Mouse (Mus musculus): ENCODE data around the gene Msx1. TPM values are rescaled to one million over a fixed set of nuclear protein-coding genes. Genes with fewer than 3 reads are reported as not detected.
A peak's percentile ranks its signal among the peaks of the same experiment; 100 is the strongest.
"Not testable (repeated sequence)": the region's sequence is repeated elsewhere in the genome, so short reads cannot be mapped to it uniquely, and the experiment has no call there.

Msx1 gene
- polyA plus RNA-seq, 1 experiment from 2014 or later = 20.7 TPM

DNA sequence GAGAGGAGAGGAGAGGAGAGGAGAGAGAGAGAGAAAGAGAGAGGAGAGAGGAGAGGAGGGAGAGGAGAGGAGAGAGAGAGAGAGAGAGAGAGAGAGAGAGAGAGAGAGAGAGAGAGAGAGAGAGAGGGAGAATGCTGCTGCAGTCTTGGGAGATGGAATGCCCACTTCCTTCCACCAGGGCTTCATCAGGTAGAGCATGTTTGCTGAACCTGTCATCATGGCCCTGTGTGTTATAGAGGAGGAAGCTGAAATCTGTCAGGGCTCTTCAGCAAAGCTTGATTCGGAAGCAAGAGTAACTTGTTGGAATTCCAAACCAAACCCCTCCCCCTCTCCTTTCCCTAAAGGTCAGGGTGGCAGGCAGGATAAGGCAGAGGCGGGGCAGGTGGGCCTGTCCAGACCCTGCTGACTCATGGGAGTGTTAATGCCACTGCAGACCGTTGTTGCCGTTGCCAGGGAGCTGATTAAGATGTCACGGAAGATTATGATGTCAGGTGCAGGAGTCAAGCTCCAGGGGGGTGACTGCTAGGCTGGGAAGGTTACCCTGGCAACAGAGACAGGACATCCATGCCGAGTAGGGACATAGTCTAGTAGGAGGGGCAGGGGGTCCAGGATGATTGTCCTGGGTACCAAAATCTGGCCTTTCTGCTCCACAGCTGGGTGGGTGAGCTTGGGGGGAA is 11.3 kb upstream of the Msx1 start:
- H3K4me2 ChIP-seq (replicated peaks) = no peak overlapping the region
- H3K4me3 ChIP-seq = no peak overlapping the region
- no peak for ATAC-seq (replicated peaks)
- no peak overlapping the region for H3K9ac ChIP-seq (replicated peaks)
- peaks cover 81% of the 10 kb centered on the region for H3K27me3 ChIP-seq
- 0% methylated on average over 6 of the region's 6 CpGs for WGBS
- no peak overlapping the region for H3K27ac ChIP-seq (replicated peaks)
- no peaks in the 10 kb centered on the region for H3K36me3 ChIP-seq
- 0 out of 2 replicates have a peak, but pooled peaks cover 3% of the 10 kb centered on the region for H3K4me1 ChIP-seq
- H3K9me3 ChIP-seq = no peaks in the 10 kb centered on the region

DNA sequence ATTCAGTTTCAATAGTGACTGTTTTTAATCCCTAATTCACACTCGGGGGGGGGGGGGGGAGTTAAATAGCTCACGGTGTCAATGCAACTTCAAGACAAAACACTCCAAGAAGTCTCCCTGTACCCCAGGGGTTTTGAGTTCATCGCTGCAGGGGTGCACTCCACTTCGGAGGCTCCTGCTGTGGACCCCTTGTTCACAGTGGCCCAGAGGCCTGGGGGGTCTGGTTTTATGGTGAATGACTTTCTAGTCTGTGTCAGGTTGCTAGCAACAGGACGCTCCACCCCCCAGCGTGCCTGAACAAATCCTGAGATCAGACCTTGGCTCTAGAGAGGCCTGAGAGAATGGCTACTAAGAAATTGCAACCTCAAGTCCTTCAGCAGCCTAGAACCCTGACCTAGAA is 8.4 kb upstream of the Msx1 start:
- no peak overlapping the region for H3K4me2 ChIP-seq (replicated peaks)
- peaks cover 93% of the 10 kb centered on the region for H3K27me3 ChIP-seq
- H3K27ac ChIP-seq (replicated peaks) = no peak overlapping the region
- peaks cover 8% of the 10 kb centered on the region; the same call in 1 of the 2 replicates for H3K4me1 ChIP-seq
- 3% methylated on average over 6 of the region's 6 CpGs for WGBS
- H3K4me3 ChIP-seq = no peak overlapping the region
- H3K36me3 ChIP-seq = no peaks in the 10 kb centered on the region
- H3K9me3 ChIP-seq = peaks cover 5% of the 10 kb centered on the region; the same call in 1 of the 2 replicates
- no peak overlapping the region for H3K9ac ChIP-seq (replicated peaks)
- no peak for ATAC-seq (replicated peaks)

DNA sequence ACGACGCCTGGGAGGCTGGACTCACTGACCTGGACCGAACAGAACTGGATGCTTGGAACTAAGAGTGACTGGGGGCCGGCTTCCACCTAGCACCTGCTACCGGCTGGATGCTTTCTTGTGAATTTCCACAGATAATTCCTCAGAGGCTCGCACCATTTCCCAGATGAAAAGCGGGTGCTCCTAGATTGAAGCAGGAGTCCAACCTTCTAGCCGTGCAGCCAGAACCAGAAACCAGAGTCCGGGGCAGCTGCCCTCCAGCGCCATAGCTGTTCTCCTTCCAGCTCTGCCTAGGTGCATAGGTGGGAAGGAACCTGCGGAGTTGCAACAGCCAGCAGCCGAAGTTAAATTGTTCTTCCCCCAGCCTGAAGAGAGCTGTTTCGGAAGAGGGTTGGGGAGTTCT is 7.6 kb upstream of the Msx1 start:
- no peaks in the 10 kb centered on the region for H3K36me3 ChIP-seq
- H3K27me3 ChIP-seq = peaks cover 93% of the 10 kb centered on the region
- 12% methylated on average over 13 of the region's 13 CpGs for WGBS
- H3K4me3 ChIP-seq = no peak overlapping the region
- H3K9me3 ChIP-seq = peaks cover 5% of the 10 kb centered on the region; the same call in 1 of the 2 replicates
- ATAC-seq (replicated peaks) = no peak
- no peak overlapping the region for H3K9ac ChIP-seq (replicated peaks)
- peaks cover 13% of the 10 kb centered on the region for H3K4me1 ChIP-seq
- H3K27ac ChIP-seq (replicated peaks) = no peak overlapping the region
- no peak overlapping the region for H3K4me2 ChIP-seq (replicated peaks)

DNA sequence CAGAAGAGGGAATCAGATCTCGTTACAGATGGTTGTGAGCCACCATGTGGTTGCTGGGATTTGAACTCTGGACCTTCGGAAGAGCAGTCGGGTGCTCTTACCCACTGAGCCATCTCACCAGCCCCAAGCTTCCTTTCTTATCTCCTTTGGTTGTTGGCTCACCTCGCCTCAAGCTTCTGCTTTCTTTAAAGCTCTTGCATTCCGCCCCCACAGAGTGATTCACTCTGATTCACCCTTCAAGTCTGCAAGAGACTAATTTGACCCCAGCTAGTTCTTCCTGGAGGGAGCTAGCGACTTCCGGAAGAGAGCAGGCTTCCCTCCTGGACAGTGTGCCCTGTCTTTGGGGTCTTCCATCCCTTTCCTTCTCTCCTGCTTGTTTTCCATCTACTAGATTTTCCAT is 6.1 kb upstream of the Msx1 start:
- H3K27me3 ChIP-seq = peaks cover 93% of the 10 kb centered on the region
- H3K27ac ChIP-seq (replicated peaks); H3K36me3 ChIP-seq; H3K9me3 ChIP-seq; H3K4me2 ChIP-seq (replicated peaks); ATAC-seq (replicated peaks); H3K4me3 ChIP-seq; H3K9ac ChIP-seq (replicated peaks): not testable (repeated sequence)
- H3K4me1 ChIP-seq = peaks cover 17% of the 10 kb centered on the region
- WGBS = 5% methylated on average over 6 of the region's 7 CpGs

DNA sequence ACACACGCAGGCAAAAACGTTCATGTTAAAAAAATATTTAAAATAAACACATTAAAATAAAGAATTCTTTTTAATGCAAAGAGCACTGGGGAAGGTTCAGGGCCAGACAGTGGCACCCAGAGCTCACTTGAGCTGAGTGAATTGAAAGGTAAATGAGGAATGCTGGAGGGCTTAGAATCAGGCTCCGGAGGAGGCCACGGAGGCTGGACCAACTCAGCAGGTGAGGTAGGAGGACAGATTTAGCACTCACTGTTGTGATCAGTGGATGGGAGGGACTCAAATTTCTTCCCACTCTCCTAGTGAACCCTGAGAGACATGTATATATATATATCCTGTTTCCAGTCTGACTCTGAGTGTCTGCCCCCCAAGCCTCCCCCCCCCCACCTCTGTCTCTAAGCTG is 5.5 kb upstream of the Msx1 start:
- Histone ChIP-seq H3K9ac (replicated peaks) (no peak overlapping the region), H3K36me3 (no peaks in the 10 kb centered on the region), H3K27me3 (peaks cover 95% of the 10 kb centered on the region), H3K4me2 (replicated peaks) (no peak overlapping the region), H3K4me3 (no peak overlapping the region), H3K27ac (replicated peaks) (no peak overlapping the region), H3K4me1 (peaks cover 17% of the 10 kb centered on the region), H3K9me3 (peaks cover 5% of the 10 kb centered on the region; the same call in 1 of the 2 replicates)
- 3% methylated on average over 4 of the region's 4 CpGs for WGBS
- no peak for ATAC-seq (replicated peaks)

DNA sequence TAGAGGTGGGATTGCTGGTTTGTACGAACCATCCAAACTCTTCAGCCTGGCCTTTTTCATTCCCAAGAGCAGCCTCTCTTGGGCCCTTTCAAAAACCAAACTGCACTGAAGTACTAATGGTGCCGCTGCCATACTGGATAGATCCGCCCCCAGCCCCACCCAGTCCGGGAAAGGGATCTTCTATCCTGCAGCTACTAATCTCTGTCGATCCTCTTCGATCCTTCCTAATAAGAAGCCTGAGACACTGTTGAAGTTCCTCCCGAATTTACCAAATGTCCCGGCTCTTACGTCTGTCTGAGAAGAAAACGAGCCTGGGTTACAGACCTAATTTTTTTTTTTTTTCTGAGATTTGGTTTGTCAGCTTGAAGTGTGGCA is 4.9 kb upstream of the Msx1 start:
- Histone ChIP-seq H3K4me2 (replicated peaks) (no peak overlapping the region), H3K27ac (replicated peaks) (no peak overlapping the region), H3K36me3 (no peaks in the 10 kb centered on the region), H3K9me3 (peaks cover 5% of the 10 kb centered on the region; the same call in 1 of the 2 replicates), H3K27me3 (peaks cover 95% of the 10 kb centered on the region), H3K9ac (replicated peaks) (no peak overlapping the region), H3K4me3 (no peak overlapping the region), H3K4me1 (peaks cover 21% of the 10 kb centered on the region)
- 6% methylated on average over 10 of the region's 10 CpGs for WGBS
- ATAC-seq (replicated peaks) = no peak

DNA sequence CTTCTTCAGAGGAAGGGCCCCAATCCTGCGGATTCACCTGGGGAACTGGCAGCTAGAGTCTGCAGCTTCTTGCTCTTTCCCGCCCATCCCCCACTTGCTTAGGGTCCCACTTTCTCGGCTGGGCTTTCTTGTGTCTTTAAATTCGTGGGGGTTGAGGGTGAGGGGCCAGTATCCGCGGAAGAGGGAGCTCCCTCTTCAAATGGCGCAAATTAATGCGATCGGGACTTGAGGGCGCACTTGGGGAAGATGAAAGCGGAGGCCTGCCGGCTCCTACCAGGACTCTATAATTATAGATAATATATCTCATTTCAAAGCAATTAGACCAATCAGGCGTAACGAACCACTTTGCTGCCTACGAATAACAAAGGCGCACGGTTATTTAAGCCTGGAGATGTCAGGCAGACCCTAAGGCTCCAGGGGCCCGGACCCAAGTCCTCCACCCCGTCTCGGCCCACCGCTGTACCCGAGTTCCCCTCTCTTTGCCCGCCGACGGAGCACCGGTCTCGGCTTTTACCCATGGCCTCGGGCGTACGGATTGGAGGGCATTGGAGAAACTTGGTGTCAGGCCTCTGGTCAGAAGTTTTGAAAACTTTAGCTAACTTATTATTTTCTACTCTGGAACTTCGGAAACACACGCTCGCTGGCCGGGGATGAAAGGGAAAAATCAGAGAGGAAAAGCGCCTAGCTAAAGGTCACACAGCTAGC is 4.4 kb upstream of the Msx1 start:
- Histone ChIP-seq H3K9ac (replicated peaks) (no peak overlapping the region), H3K4me2 (replicated peaks) (no peak overlapping the region), H3K36me3 (no peaks in the 10 kb centered on the region), H3K27ac (replicated peaks) (no peak overlapping the region), H3K27me3 (peaks cover 95% of the 10 kb centered on the region), H3K4me3 (no peak overlapping the region), H3K9me3 (peaks cover 5% of the 10 kb centered on the region; the same call in 1 of the 2 replicates), H3K4me1 (peaks cover 27% of the 10 kb centered on the region)
- no peak for ATAC-seq (replicated peaks)
- WGBS = 2% methylated on average over 35 of the region's 35 CpGs

DNA sequence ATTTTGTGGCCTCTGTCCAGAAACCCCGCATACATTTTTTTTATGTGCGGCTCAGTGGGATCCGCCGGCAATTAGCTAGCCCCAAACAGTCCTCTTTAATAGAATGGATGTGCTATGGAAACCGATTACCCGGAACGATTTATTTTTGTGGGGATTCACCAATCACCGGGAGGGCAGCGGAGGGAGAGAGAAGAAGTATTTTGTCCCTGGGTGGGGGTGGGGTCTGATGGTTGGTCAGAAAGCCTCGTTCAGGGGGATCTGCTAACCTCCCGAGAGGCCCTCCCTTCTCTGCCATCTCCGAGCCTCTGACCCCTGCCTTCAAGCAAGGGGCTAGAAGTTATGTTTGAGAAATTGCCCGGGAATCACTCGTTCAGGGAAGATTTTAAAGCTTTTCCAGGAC is 3.6 kb upstream of the Msx1 start:
- Histone ChIP-seq H3K9ac (replicated peaks) (no peak overlapping the region), H3K4me1 (peaks cover 34% of the 10 kb centered on the region), H3K27me3 (peaks cover 95% of the 10 kb centered on the region), H3K36me3 (no peaks in the 10 kb centered on the region), H3K27ac (replicated peaks) (no peak overlapping the region), H3K4me2 (replicated peaks) (no peak overlapping the region), H3K9me3 (peaks cover 5% of the 10 kb centered on the region; the same call in 1 of the 2 replicates), H3K4me3 (no peak overlapping the region)
- under 1% methylated on average over 14 of the region's 14 CpGs for WGBS
- no peak for ATAC-seq (replicated peaks)

DNA sequence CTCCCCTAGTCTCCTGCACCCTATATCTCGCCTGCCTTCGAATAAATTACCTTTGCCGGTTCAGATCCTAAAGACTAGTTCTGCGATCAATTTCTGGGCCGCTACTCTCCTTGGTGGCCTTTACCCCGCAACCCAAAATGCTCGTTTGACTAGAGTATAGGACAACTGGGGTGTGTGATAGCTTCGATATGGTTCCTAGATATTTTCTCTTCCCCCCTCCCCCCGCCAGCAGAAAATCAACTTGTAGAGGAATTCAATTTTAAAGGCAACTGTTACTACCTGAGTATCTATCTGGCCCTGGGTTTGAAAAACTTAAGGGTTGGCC is 3.2 kb upstream of the Msx1 start:
- Histone ChIP-seq H3K27me3 (peaks cover 95% of the 10 kb centered on the region), H3K9ac (replicated peaks) (no peak overlapping the region), H3K36me3 (no peaks in the 10 kb centered on the region), H3K4me3 (no peak overlapping the region; the same call in 1 of the 2 replicates), H3K4me2 (replicated peaks) (no peak overlapping the region), H3K4me1 (peaks cover 38% of the 10 kb centered on the region), H3K27ac (replicated peaks) (no peak overlapping the region), H3K9me3 (peaks cover 5% of the 10 kb centered on the region; the same call in 1 of the 2 replicates)
- 2% methylated on average over 9 of the region's 9 CpGs for WGBS
- no peak for ATAC-seq (replicated peaks)

DNA sequence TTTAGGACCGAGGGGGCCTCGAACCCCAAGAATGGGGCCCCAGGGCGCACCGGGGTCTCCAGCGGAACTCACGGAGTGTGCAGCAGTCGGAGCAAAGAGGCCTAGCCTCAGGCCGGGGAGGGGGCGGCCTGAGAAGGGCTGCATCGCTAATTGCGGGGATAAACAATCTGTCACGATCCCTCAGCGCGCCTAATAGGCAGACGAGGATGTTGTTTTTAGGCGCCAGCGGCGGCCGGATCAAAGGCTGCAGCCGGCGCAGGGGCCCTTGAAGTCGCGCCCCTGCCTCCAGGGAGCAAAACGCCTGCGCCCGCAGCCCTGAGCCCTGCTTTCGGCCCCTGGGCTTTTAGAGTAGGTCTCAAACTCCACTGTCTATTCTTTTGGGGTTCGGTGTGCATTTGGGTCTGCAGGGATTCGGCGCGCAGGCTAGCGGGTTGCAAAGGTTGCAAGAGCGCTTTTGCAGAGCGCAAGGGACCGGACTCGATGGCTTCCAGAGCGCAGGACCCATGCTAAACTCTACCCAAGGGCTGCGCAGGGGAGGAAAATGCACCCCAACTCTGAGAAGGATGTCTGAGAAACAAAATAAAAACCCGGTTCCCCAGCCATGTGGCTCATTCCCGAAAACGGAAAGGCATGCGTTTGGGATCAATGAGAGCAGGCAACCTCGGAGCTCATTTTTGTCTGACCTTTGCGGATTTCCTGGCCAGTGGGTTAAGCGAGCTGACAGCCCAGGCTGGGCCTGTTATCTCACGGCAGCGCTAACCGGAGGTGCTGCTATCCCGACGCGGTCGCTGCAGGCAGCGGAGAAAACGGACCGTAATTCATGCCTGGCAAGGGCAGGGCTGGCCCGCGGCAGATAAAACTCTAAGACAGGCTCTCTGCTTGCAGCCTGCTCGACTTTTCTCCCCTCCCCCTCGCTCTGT is 2.6 kb upstream of the Msx1 start:
- Histone ChIP-seq H3K9me3 (peaks cover 5% of the 10 kb centered on the region; the same call in 1 of the 2 replicates), H3K27me3 (peaks cover 95% of the 10 kb centered on the region), H3K4me2 (replicated peaks) (no peak overlapping the region), H3K36me3 (no peaks in the 10 kb centered on the region), H3K4me1 (peaks cover 38% of the 10 kb centered on the region), H3K4me3 (peak overlapping the region; percentile 4; the same call in 1 of the 2 replicates), H3K9ac (replicated peaks) (no peak overlapping the region), H3K27ac (replicated peaks) (no peak overlapping the region)
- under 1% methylated on average over 59 of the region's 59 CpGs for WGBS
- ATAC-seq (replicated peaks) = no peak

DNA sequence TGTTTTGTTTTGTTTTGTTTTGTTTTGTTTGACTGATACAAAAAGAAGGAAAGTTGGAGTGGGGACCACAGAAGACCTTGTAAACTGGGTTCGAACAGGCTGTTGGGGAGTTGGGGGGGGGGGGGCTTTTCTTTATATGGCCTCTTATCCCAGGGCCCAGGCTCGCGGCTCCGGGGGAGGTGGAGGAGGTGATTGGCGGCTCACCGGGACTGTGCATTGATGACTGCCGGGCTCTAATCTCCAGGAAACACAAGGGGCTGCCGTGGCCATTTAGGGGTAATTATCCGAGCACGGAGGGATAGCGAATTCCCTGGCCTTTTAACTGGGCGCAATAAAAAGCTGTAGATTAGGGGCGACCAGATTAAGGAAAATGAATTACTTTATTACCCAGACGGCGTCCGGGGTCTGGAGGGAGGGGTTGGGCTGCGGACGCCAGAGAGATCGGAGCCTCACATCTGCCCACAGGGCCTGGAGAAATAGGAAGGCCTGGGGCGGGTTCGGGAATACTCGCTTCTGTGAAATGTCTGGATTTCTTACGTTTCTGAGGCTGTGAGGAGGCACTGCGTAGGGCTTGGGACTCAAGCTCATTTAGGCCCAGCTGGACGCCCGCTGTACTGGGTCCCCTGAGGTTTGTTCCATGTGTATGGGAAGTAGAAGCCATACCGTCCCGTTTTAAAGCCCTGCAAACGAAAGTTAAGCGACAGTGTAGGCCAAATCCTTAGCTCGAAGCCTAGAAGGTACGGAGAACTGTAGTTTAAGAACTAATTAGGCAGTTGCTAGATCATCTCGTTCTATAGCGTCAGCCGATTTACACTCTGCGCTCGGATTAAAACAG is 1.4 kb upstream of the Msx1 start:
- H3K4me2 ChIP-seq (replicated peaks) = no peak overlapping the region
- H3K4me3 ChIP-seq = no peak overlapping the region
- WGBS = 2% methylated on average over 37 of the region's 37 CpGs
- no peak overlapping the region for H3K9ac ChIP-seq (replicated peaks)
- peaks cover 42% of the 10 kb centered on the region for H3K4me1 ChIP-seq
- no peak for ATAC-seq (replicated peaks)
- peaks cover 5% of the 10 kb centered on the region; the same call in 1 of the 2 replicates for H3K9me3 ChIP-seq
- H3K27ac ChIP-seq (replicated peaks) = no peak overlapping the region
- H3K27me3 ChIP-seq = peaks cover 94% of the 10 kb centered on the region
- no peaks in the 10 kb centered on the region for H3K36me3 ChIP-seq
